Mouse (Mus musculus) neural tube, embryonic 13.5 days (tissue): ENCODE results near the gene Mapkapk2. TPM values are rescaled to one million over a fixed set of nuclear protein-coding genes. Genes with fewer than 3 reads are reported as not detected.
A peak's percentile ranks its signal among the peaks of the same experiment; 100 is the strongest.

Experiments
- ATAC-seq: fragments of 200-750 bp; cut with Nextera tagmentation; 2 replicates; pipeline ENCODE4 v1.8.0; 2017; ENCODE audit warnings: low read depth, mild to moderate bottlenecking, moderate TSS enrichment, moderate library complexity
- H3K27ac ChIP-seq: fragments of 300-500 bp; sonication (generic); replicated peaks from 2 replicates; pipeline ENCODE4 v1.5.1; 2015; ENCODE audit warnings: moderate library complexity, mild to moderate bottlenecking, inconsistent platforms
- H3K27me3 ChIP-seq: fragments of 300-500 bp; sonication (generic); 2 replicates; pipeline ENCODE4 v1.6.1; 2015; ENCODE audit warnings: mild to moderate bottlenecking, inconsistent platforms
- H3K36me3 ChIP-seq: fragments of 300-500 bp; sonication (generic); 2 replicates; pipeline ENCODE4 v1.6.1; 2015; ENCODE audit warnings: mild to moderate bottlenecking, inconsistent platforms
- H3K4me1 ChIP-seq: fragments of 300-500 bp; sonication (generic); replicated peaks from 2 replicates; pipeline ENCODE4 v1.6.1; 2015; ENCODE audit warnings: inconsistent platforms
- H3K4me2 ChIP-seq: fragments of 300-500 bp; sonication (generic); 2 replicates; pipeline ENCODE4 v1.6.1; 2015; ENCODE audit warnings: inconsistent platforms, mild to moderate bottlenecking, moderate library complexity
- H3K4me3 ChIP-seq: fragments of 300-500 bp; sonication (generic); 2 replicates; pipeline ENCODE4 v1.5.1; 2015; ENCODE audit warnings: mild to moderate bottlenecking, inconsistent platforms
- H3K9ac ChIP-seq: fragments of 300-500 bp; sonication (generic); 2 replicates; pipeline ENCODE4 v1.6.1; 2015; ENCODE audit warnings: moderate library complexity, mild to moderate bottlenecking, inconsistent platforms
- H3K9me3 ChIP-seq: fragments of 300-500 bp; sonication (generic); 2 replicates; pipeline ENCODE4 v1.6.1; 2016; ENCODE audit warnings: inconsistent platforms
- WGBS: fragments of 180-500 bp; shearing (Covaris S2); methylation state at CpG from one replicate; pipeline ENCODE4 v1.1.7; 2015; 5-methylcytosine and 5-hydroxymethylcytosine counted together
- polyA plus RNA-seq: library from polyadenylated mRNA; unstranded; fragments of >200 nt; fragmentation: Nextera tagmentation; extraction: Ambion mirVana; gene quantifications from 2 replicates; pipeline ENCODE4 v1.2.1, GENCODE M21; 2015

Gene Mapkapk2
- polyA plus RNA-seq, 1 experiment from 2014 or later = 22.7 TPM

DNA sequence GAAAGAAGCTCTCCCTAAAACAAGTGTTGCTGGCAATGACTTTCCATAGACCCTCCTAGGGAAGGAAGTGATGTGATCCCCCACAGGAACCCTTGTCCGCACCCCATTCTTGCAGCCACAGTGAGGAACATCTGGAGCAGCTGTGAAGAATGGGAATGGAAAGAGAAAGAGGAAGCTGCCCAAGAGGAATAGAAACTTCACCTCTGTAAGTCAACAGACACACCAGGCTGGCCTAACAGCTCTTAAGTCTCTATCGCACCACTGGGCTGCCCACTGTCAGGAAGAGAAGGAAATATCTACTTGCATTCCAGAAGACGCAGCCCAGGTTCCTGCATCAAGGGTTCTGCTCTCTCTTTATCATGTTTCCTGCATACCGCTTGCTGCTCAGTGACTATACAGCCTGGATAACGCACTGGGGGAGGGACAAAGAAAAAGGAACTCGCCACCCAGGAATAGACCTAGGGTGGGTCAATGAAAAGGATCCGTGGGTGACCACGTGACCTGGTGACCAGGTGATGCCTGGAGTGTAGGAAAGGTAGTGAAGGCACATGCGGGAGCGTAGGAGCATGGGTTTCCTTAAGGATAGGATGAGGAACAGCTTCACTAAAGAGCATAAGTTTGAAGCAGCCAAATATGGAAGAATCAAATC lies 6.3 kb upstream of the Mapkapk2 start:
- Histone ChIP-seq H3K4me2 (no peak overlapping the region), H3K9me3 (no peaks in the 10 kb centered on the region), H3K9ac (no peak overlapping the region), H3K27me3 (no peaks in the 10 kb centered on the region), H3K4me1 (no peaks in the 10 kb centered on the region), H3K36me3 (no peaks in the 10 kb centered on the region), H3K27ac (no peak overlapping the region), H3K4me3 (no peak overlapping the region)
- 83% methylated on average over 10 of the region's 10 CpGs for WGBS
- ATAC-seq = no peak

DNA sequence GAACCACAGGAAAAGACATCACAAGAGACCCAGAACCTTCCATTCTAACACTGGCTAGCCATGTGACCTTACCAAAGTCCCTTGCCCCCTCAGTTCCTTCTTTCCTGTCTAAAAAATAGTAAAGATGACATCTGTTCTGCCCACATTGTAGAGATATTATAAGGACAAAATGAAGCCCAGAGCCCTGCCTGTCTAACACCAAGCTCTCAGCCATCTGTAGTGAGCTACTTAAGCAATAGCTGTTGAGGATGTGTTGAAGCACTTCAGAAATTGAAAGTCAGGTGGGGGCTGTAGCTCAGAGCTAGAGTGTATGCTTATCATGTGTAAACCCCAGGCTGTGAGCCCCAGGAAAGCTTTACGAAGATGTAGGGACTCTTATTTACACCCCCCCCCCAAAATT lies 3.2 kb upstream of the Mapkapk2 start:
- Histone ChIP-seq H3K9me3 (no peaks in the 10 kb centered on the region), H3K4me2 (no peak overlapping the region), H3K27ac (no peak overlapping the region), H3K4me1 (peaks cover 13% of the 10 kb centered on the region), H3K27me3 (no peaks in the 10 kb centered on the region), H3K9ac (no peak overlapping the region), H3K36me3 (no peaks in the 10 kb centered on the region), H3K4me3 (no peak overlapping the region)
- ATAC-seq = no peak
- 86% methylated on average over 1 of the region's 1 CpGs for WGBS

DNA sequence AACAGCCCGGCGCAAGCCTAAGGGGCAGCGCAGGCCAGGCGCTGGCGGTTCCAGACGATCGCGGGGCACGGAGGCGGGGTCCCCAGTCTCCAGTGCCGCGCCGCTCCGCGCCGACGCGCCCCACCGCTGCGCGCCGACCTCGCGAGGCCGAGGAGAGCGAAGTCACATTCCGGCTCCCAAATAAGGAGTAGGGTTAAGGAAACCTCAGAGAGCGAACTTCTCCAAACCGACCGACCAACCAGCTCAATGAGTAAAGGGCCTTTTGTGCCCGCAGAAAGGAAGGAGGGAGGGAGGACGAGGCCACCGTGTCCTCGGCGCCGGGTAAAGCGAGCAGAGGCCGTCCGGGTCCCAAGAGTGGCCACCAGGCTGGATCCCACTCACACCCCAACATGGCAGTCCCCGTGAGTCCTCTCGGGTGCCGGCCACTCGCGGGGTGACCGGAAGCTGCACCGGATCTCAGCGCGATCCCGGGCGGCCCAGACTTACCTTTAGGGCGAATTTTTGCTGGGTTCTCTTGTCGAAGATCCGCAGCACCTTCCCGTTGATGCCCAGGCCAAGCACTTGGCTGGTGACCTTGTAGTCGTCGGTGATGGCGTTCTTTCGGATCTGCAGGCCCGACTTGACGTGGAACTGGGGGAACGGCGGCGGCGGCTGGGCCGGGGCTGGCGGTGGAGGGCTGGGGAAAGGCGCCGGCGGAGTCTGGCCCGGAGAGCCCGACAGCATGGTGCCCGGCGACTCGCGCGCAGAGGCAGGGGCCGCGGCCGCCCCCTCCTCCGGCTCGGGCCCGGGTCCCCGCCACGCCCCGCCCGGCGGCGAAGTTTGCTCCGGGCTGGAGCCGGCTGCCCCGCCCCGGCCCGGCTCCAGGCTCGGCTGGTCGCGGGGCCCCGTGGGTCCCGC lies 575 bp downstream of the Mapkapk2 start:
- under 1% methylated on average over 89 of the region's 98 CpGs for WGBS
- H3K9ac ChIP-seq = peak overlapping the region; percentile 94

DNA sequence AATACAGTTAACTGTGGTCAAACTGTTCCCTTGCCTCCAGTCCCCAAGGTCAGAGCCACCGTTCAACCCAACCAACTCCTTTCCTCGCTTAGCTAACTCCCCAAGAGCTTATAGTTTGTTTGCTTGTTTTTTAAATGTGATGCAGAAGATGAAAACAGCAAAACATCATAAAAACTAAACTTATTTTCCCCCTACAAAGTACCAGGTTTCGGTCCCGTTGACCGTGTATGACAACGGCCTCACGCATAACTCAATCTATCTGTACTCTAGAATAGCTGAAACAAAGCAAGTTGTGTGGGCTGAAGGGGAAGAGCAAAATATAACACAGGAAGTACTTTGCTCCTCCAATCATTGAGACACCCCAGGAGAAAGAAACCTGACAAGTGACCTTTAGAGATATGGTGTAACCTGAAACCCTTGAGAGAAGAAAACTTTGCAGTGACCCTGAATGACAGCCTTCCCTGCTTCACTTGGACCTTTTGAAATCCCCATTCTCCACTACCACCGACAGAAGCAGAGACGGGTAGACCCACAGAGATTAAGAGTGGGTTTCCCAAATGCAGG lies 1.4 kb downstream of the Mapkapk2 start:
- 28% methylated on average over 9 of the region's 9 CpGs for WGBS
- H3K4me1 ChIP-seq = peaks cover 52% of the 10 kb centered on the region
- H3K27ac ChIP-seq = peak overlapping the region; percentile 78

More for the DNA sequence above, 575 bp downstream of the Mapkapk2 start:
- Histone ChIP-seq H3K27ac (peak overlapping the region; percentile 78), H3K36me3 (no peaks in the 10 kb centered on the region), H3K9me3 (no peaks in the 10 kb centered on the region), H3K4me2 (peak overlapping the region; percentile 84), H3K4me1 (peaks cover 47% of the 10 kb centered on the region), H3K27me3 (no peaks in the 10 kb centered on the region), H3K4me3 (peak overlapping the region; percentile 74)
- peak; percentile 70 for ATAC-seq

DNA sequence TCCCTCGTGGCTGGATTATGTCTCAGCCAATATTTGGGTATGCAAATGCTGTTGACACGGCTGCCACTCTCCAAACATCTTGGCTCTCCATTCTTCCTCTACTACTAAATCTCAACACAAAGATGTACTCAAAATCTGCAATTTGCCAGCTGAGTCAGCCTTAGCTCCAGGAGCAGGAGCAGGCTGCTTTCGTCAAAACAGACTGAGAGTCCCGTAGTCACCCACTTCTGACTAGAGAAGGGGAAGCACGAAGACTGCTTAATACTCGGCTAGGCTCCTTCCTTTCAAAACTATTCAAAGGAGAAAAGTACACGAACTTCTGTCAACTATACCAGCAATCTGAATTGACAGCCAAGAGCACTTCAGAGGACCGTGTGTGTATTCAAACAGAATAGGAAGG lies 2.1 kb downstream of the Mapkapk2 start:
- H3K9me3 ChIP-seq = no peaks in the 10 kb centered on the region
- WGBS = 30% methylated on average over 8 of the region's 8 CpGs
- H3K4me2 ChIP-seq = peak overlapping the region; percentile 84
- no peak overlapping the region for H3K27ac ChIP-seq
- no peak for ATAC-seq
- peak overlapping the region; percentile 74 for H3K4me3 ChIP-seq
- H3K9ac ChIP-seq = peak overlapping the region; percentile 94
- H3K27me3 ChIP-seq = no peaks in the 10 kb centered on the region
- H3K4me1 ChIP-seq = peaks cover 59% of the 10 kb centered on the region
- H3K36me3 ChIP-seq = no peaks in the 10 kb centered on the region

More for the DNA sequence above, 1.4 kb downstream of the Mapkapk2 start:
- ATAC-seq = no peak
- Histone ChIP-seq H3K36me3 (no peaks in the 10 kb centered on the region), H3K9me3 (no peaks in the 10 kb centered on the region), H3K4me2 (peak overlapping the region; percentile 84), H3K27me3 (no peaks in the 10 kb centered on the region), H3K4me3 (peak overlapping the region; percentile 74), H3K9ac (peak overlapping the region; percentile 94)

DNA sequence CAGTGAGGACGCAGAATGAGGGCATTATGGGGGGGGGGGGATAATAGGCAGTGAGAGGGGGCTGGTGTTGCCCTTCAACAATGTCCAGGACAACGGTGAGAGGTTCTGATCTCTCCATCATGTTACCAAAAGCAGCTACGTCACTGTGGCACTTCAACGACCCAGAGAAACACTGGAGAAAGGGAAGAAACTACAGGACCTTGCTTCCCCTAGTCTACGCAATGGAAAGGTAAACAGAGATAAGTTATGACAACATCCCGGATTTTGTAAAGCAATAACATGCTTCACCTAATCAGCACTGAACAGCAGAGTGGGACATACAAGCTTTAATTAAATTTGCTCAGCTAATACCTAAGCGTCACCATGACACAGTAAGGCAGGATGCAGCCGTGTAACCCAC lies 3.7 kb downstream of the Mapkapk2 start:
- no peak overlapping the region for H3K27ac ChIP-seq
- no peaks in the 10 kb centered on the region for H3K27me3 ChIP-seq
- H3K4me3 ChIP-seq = no peak overlapping the region
- peaks cover 76% of the 10 kb centered on the region for H3K4me1 ChIP-seq
- H3K4me2 ChIP-seq = no peak overlapping the region
- 87% methylated on average over 8 of the region's 8 CpGs for whole genome bisulfite sequencing
- H3K9me3 ChIP-seq = no peaks in the 10 kb centered on the region
- no peak for ATAC-seq
- no peak overlapping the region for H3K9ac ChIP-seq
- no peaks in the 10 kb centered on the region for H3K36me3 ChIP-seq

DNA sequence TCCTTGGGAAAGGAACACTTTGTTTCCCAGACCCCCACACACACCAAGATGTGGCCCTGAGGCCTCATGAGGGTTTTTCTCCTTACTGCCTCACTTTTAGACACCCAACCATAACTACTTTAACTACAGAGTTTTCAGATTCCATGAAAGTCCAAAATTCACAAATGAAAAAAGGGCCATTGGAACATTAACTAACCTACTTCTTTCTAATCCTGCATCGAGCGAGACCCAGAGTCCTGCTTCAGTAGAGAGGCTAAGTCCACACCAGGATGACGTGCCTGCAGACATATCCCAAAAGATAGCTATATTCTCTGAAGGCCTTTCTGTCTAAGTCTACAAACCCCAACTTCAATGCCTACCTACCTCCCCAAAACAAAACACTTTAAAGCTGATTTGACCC lies 4.8 kb downstream of the Mapkapk2 start:
- WGBS = 95% methylated on average over 3 of the region's 3 CpGs
- Histone ChIP-seq H3K27me3 (no peaks in the 10 kb centered on the region), H3K9ac (no peak overlapping the region), H3K27ac (no peak overlapping the region), H3K36me3 (no peaks in the 10 kb centered on the region), H3K4me3 (no peak overlapping the region), H3K4me1 (peaks cover 83% of the 10 kb centered on the region), H3K4me2 (no peak overlapping the region), H3K9me3 (no peaks in the 10 kb centered on the region)
- no peak for ATAC-seq

DNA sequence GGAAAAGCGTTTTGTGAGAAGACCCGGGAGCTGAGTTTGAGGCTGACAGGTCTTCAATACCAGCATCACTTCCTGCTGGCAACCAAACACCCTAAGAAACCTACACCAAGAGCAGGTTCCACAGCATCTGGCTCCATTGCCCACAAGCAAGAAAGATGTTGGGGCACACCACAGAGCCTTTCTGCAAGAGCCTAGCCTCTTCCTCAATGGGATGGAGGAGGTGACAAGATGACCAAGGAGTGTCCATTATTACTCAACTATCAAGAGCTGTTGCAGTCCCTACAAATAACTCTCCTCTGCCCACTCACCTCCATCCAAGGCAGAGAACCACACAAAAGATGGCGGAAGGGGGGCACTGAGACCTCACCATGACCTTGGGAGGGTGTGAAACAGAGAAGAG lies 5.5 kb downstream of the Mapkapk2 start:
- WGBS = 92% methylated on average over 3 of the region's 3 CpGs
- H3K27ac ChIP-seq = no peak overlapping the region
- no peak overlapping the region for H3K4me3 ChIP-seq
- no peaks in the 10 kb centered on the region for H3K9me3 ChIP-seq
- no peaks in the 10 kb centered on the region for H3K36me3 ChIP-seq
- no peak for ATAC-seq
- H3K9ac ChIP-seq = no peak overlapping the region
- H3K27me3 ChIP-seq = no peaks in the 10 kb centered on the region
- H3K4me2 ChIP-seq = no peak overlapping the region
- H3K4me1 ChIP-seq = peaks cover 89% of the 10 kb centered on the region

DNA sequence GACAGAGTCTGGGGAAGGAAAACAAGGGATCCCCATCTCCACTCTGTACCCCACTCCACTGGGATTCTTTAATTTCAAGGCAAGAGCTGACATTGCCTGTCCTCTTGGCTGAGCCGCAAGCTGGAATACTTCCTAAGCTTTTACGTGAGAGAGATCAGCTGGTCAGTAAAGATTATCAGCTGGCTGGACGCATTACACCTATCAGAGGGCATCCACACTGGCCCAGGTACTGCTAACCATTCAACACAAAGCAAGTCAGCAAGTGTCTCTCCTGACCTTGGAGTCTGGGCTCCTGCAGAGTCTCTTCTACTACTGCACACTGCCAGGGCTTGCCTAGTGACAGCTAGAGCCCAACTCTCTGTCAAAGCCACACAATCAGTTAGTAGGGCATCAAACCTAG lies 6.1 kb downstream of the Mapkapk2 start:
- WGBS = 93% methylated on average over 3 of the region's 3 CpGs
- Histone ChIP-seq H3K4me3 (no peak overlapping the region), H3K4me1 (peaks cover 94% of the 10 kb centered on the region), H3K27me3 (no peaks in the 10 kb centered on the region), H3K36me3 (no peaks in the 10 kb centered on the region), H3K4me2 (no peak overlapping the region), H3K27ac (no peak overlapping the region), H3K9ac (no peak overlapping the region), H3K9me3 (no peaks in the 10 kb centered on the region)
- ATAC-seq = no peak

DNA sequence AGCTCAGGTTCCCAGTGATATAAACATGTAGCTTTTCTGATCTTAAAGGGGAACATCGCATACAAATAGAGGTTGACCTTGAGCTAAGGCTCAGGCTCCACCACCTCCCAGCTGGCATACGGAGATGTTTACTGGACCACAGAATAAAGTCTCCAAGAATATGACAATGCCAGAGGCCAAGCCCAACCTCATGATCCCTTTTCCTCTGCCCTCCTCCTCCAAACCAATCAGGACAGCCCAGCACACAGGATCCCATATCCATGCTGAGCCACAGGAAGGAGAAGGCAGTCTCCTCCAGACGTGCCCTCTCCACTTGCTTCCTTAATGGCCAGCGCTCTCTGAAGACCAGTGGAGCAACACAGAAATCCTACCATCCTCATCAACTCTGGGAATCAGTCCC lies 6.7 kb downstream of the Mapkapk2 start:
- Histone ChIP-seq H3K4me1 (peaks cover 94% of the 10 kb centered on the region), H3K9ac (no peak overlapping the region), H3K9me3 (no peaks in the 10 kb centered on the region), H3K27ac (0 out of 2 replicates have a peak overlapping the region, but pooled peaks have one; percentile 3), H3K4me2 (no peak overlapping the region), H3K4me3 (no peak overlapping the region), H3K27me3 (no peaks in the 10 kb centered on the region), H3K36me3 (no peaks in the 10 kb centered on the region)
- 77% methylated on average over 4 of the region's 4 CpGs for WGBS
- no peak for ATAC-seq

DNA sequence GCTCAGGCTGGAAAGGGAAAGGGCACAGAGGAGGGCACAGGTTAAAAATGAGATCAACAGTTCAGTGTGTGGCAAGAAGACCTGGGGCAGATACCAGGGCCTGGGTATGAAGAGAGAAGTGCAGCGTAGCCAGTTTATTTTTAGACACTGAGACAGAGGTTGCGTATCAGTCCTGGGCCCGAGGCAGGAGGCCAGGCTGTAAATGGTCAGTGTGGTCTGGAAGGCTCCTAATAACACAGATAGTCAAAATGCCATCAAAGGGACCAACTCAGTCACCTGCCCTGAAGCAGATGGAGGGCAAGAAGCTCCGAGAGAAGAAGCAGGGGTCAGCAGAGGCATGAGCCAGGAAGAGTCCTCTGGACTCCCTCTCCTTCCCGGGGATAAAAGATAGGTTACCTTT lies 7.4 kb downstream of the Mapkapk2 start:
- ATAC-seq = no peak
- H3K4me1 ChIP-seq = peaks cover 94% of the 10 kb centered on the region
- 87% methylated on average over 5 of the region's 5 CpGs for WGBS

DNA sequence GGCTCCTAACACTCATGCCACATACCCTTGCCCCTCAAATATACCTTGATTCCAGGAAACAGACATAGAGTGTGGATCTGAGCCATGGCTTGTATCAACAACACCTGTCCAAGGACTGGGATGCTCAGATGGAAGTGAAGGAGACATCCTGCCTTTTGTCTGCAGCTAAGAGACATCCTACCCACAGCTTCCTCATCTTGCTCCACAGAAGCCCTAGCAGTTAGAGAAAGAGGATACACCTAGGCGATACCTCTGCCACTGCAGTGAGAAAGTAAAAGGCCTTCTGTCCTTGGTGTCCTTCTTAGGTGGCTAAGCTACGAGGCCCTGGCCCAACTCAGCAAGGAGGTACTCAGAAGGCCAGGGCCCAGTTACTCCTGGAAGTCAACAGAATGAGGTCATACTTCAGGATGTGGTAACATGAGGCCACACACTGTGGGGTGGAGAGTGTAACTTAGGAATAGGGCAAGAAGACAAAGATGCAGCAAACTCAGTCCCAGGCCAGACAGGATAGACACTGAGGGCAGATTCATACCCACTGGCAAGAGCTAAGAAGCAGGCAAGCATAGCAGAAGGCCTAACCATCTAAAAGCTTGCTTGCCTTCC lies 8.0 kb downstream of the Mapkapk2 start:
- no peaks in the 10 kb centered on the region for H3K27me3 ChIP-seq
- H3K4me3 ChIP-seq = no peak overlapping the region
- H3K9ac ChIP-seq = no peak overlapping the region
- peaks cover 94% of the 10 kb centered on the region for H3K4me1 ChIP-seq
- H3K36me3 ChIP-seq = no peaks in the 10 kb centered on the region
- no peaks in the 10 kb centered on the region for H3K9me3 ChIP-seq
- no peak overlapping the region for H3K27ac ChIP-seq
- ATAC-seq = no peak
- no peak overlapping the region for H3K4me2 ChIP-seq
- WGBS = 86% methylated on average over 2 of the region's 2 CpGs

More for the DNA sequence above, 7.4 kb downstream of the Mapkapk2 start:
- Histone ChIP-seq H3K9ac (no peak overlapping the region), H3K27ac (no peak overlapping the region), H3K4me2 (no peak overlapping the region), H3K4me3 (no peak overlapping the region), H3K36me3 (no peaks in the 10 kb centered on the region), H3K27me3 (no peaks in the 10 kb centered on the region), H3K9me3 (no peaks in the 10 kb centered on the region)
